Mouse (Mus musculus) brain, embryonic 14.5 days (tissue): Measurements from ENCODE around the gene Sergef.

Source experiments
- CTCF ChIP-seq: fragments of 200-500 bp; IDR thresholded peaks from 2 replicates; pipeline ENCODE4 v1.5.1; 2012; ENCODE audit warnings: inconsistent platforms, mild to moderate bottlenecking, moderate library complexity, borderline replicate concordance; ENCODE audit not compliant: insufficient read depth, insufficient read length; ENCODE audit errors: extremely low read depth
- POLR2A ChIP-seq: fragments of 200-500 bp; IDR thresholded peaks from 2 replicates; pipeline ENCODE4 v1.6.1; 2012; ENCODE audit warnings: mild to moderate bottlenecking, inconsistent platforms, borderline replicate concordance; ENCODE audit not compliant: poor library complexity, insufficient read depth, insufficient read length, severe bottlenecking; ENCODE audit errors: extremely low read depth

- TF ChIP-seq POLR2A: no peak
- no peak for TF ChIP-seq CTCF
These were observed 80.0 kb downstream of the Sergef start for GRCm38 (mm10) chr7:46559643-46560042.
